Mouse (Mus musculus) hindbrain, embryonic 13.5 days (tissue): ENCODE measurements around the gene Hspa8. TPM values are rescaled to one million over a fixed set of nuclear protein-coding genes. Genes with fewer than 3 reads are reported as not detected.
"Not testable (repeated sequence)": the region's sequence is repeated elsewhere in the genome, so short reads cannot be mapped to it uniquely, and the experiment has no call there.

Experiments used
- ATAC-seq: fragments of 200-750 bp; cut with Nextera tagmentation; 2 replicates; pipeline ENCODE4 v1.8.0; 2017; ENCODE audit warnings: moderate TSS enrichment; ENCODE audit not compliant: low FRiP score
- H3K27ac ChIP-seq: fragments of 300-500 bp; sonication (generic); 2 replicates; pipeline ENCODE4 v1.5.1; 2015; ENCODE audit warnings: inconsistent platforms, mild to moderate bottlenecking, moderate library complexity
- H3K27me3 ChIP-seq: fragments of 300-500 bp; sonication (generic); 2 replicates; pipeline ENCODE4 v1.6.1; 2015; ENCODE audit warnings: mild to moderate bottlenecking, inconsistent platforms
- H3K36me3 ChIP-seq: fragments of 300-500 bp; sonication (generic); 2 replicates; pipeline ENCODE4 v1.6.1; 2015; ENCODE audit warnings: mild to moderate bottlenecking, inconsistent platforms
- H3K4me1 ChIP-seq: fragments of 300-500 bp; sonication (generic); replicated peaks from 2 replicates; pipeline ENCODE4 v1.6.1; 2015; ENCODE audit warnings: inconsistent platforms
- H3K4me2 ChIP-seq: fragments of 300-500 bp; sonication (generic); 2 replicates; pipeline ENCODE4 v1.6.1; 2015; ENCODE audit warnings: inconsistent platforms, mild to moderate bottlenecking, moderate library complexity
- H3K4me3 ChIP-seq: fragments of 300-500 bp; sonication (generic); 2 replicates; pipeline ENCODE4 v1.5.1; 2015; ENCODE audit warnings: mild to moderate bottlenecking, inconsistent platforms
- H3K9ac ChIP-seq: fragments of 300-500 bp; sonication (generic); 2 replicates; pipeline ENCODE4 v1.6.1; 2015; ENCODE audit warnings: mild to moderate bottlenecking, inconsistent platforms
- H3K9me3 ChIP-seq: fragments of 300-500 bp; sonication (generic); 2 replicates; pipeline ENCODE4 v1.6.1; 2016; ENCODE audit warnings: inconsistent platforms
- WGBS: fragments of 180-500 bp; shearing (Covaris S2); methylation state at CpG from one replicate; pipeline ENCODE4 v1.1.7; 2015; 5-methylcytosine and 5-hydroxymethylcytosine counted together
- polyA plus RNA-seq: library from polyadenylated mRNA; unstranded; fragments of >200 nt; fragmentation: Nextera tagmentation; extraction: Ambion mirVana; gene quantifications from 2 replicates; pipeline ENCODE4 v1.2.1, GENCODE M21; 2015

The Hspa8 gene
- polyA plus RNA-seq = 2,762 and 2,865 TPM in 2 replicates

DNA sequence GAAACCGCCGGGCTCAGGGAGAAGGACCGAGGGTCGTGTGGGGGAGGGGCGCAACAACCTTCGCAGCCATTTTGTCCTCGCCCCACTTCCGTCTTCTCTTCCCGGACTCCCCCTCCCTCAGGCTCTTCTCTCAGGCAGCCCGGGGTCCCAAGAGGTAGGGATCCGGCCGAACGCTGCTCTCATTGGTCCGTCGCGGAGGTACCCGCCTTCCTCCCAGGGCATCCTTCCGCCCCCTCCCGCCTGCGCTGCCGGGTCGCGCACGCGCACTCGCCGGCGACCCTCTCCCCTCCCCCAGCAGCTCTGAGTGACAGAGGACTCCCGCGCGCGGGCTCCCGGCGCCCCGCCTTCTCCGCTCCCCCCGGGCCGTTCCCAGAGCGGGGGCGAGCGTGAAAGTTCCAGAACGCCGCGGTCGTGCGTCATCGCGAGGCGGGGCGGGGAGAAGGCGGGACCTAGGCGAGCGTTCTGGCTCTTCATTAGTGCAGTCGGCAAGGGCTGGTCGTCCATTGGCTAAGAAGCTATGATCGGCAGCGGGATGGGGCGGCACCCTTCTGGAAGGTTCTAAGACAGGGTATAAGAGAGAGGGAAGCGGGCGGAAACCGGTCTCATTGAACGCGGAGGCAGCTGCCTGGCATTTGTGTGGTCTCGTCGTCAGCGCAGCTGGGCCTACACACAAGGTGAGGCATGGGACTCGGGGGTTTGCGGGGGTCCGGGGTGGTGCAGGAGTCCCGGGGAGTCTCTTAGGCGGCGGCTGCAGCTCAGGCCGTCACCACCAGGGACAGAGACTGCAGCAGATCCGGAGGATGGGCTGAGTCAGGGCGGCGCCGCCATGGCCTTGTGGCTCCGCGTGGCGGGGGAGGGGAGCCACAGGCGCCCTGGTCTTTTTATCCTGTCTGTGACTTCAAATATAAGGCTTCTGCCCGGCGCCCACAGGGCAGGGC, at the start of gene Hspa8:
Gene Hspa8 (plus strand): TSS at position 310 of the 938 bp plus-strand sequence.
- Histone ChIP-seq H3K4me1 (peaks cover 41% of the 10 kb centered on the region), H3K27ac (peak within 1 kb of the TSS; percentile 99), H3K27me3 (no peaks in the 10 kb centered on the region), H3K36me3 (peaks cover 30% of the 10 kb centered on the region), H3K9ac (peak within 1 kb of the TSS; percentile 100), H3K9me3 (no peaks in the 10 kb centered on the region), H3K4me2 (peak within 1 kb of the TSS; percentile 83), H3K4me3 (peak within 1 kb of the TSS; percentile 97)
- peak; percentile 97 for ATAC-seq
- under 1% methylated on average over 74 of the region's 83 CpGs for WGBS

DNA sequence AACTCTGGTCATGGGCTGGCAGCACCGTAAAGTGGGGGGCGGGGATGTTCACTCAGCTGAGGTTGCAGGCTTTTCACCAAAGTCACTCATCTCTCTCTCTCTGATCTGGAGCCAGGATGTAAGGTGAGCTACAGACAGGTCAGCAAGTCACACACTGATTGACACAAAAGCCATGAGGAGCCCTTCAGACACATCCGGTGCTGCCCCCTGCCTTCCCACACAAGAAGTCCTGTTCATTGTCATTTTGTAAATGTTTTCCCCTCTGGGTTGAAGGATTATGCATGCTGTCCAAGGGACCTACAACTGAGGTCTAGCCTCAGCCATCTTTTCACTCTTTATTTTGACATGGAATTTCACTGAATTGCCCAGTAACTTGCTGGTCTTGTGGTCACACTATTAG, 49.0 kb upstream of the Hspa8 start:
- no peaks in the 10 kb centered on the region for H3K9me3 ChIP-seq
- H3K4me3 ChIP-seq = no peak overlapping the region
- peaks cover 23% of the 10 kb centered on the region for H3K4me1 ChIP-seq
- H3K27ac ChIP-seq = no peak overlapping the region
- H3K27me3 ChIP-seq = no peaks in the 10 kb centered on the region
- H3K4me2 ChIP-seq = no peak overlapping the region
- WGBS = 59% methylated on average over 3 of the region's 3 CpGs
- no peak overlapping the region for H3K9ac ChIP-seq
- no peaks in the 10 kb centered on the region for H3K36me3 ChIP-seq
- ATAC-seq = no peak

DNA sequence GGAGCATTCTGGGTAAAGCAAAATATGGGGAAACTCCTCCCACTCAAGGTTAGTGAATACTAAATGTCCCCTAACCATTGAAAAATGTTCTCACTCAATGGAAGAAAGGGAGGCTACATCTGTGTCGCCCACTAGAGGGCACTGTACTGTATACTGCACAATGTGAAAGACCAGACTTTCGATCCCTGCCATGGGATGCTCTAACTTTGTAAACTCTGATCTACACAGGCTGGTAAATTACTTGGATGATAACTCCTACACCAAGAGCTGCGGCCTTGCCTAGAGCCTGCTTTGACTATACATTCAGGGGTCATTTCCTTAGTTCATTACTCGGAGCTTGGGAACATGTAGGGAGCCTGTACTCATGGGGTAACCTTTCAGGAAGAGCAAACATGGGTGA, 44.4 kb upstream of the Hspa8 start:
- Histone ChIP-seq H3K9me3 (no peaks in the 10 kb centered on the region), H3K36me3 (peaks cover 2% of the 10 kb centered on the region), H3K9ac (no peak overlapping the region), H3K4me1 (peaks cover 18% of the 10 kb centered on the region), H3K27ac (no peak overlapping the region), H3K27me3 (no peaks in the 10 kb centered on the region), H3K4me2 (no peak overlapping the region), H3K4me3 (no peak overlapping the region)
- no peak for ATAC-seq
- 24% methylated on average over 4 of the region's 4 CpGs for WGBS

DNA sequence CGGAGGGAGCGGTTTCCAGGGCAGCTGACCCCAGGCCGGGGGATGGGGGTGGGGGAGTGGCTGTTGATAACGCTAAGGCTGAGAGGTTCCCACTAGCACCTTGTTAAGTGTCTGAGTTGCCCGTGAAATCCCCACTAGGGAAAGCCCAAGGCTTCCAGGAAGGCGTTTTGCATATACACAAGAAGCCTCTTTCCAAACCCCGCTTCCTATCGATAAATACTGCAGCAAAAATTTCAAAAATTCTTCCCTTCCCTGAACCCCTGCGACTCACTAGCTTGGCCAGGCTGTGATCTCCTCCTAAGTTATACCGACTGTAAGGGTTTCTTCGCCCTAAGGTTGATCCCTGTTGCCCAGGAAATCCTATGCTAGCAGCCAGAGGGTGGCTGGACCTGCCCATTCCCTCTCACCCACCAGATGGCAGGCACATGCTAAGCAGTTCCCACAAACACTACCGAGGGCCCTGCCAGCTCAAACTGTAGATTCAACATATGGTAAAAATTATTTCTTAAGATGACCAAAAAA, 43.6 kb upstream of the Hspa8 start:
- Histone ChIP-seq H3K4me3 (peak overlapping the region; percentile 30), H3K27me3 (no peaks in the 10 kb centered on the region), H3K36me3 (peaks cover 10% of the 10 kb centered on the region), H3K4me2 (peak overlapping the region; percentile 52), H3K4me1 (peaks cover 18% of the 10 kb centered on the region), H3K9me3 (no peaks in the 10 kb centered on the region), H3K27ac (peak overlapping the region; percentile 84), H3K9ac (peak overlapping the region; percentile 53)
- 21% methylated on average over 12 of the region's 12 CpGs for WGBS
- peak; percentile 86 for ATAC-seq

DNA sequence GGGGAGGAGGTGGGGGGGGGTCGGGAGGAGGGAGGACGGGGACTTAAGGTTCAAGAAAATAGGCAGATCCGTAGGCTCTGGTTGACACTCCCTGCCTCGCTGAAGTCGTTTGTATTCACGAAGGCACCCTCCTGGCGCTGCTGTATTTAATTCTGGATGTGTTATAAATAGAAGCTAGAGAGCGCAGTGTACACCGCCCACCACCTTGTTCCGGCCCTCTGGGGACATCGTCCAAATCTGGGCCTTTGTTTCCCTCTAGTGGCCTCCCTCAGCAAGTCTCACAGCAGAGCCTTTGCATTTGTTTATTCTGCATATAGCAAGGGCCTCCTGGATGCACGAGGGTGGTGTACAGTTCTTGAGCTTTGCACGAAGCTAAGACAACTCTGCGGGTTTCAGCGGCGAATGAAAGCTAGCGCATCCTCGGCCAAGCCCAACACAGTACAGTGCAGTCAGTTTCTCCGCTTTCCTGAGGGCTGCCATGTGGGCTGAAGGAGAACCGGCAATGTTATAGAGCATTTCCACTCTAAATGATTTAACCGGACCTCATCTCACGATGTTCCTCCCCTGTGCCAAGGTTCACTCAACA, 43.0 kb upstream of the Hspa8 start:
- Histone ChIP-seq H3K36me3 (peaks cover 10% of the 10 kb centered on the region), H3K4me1 (peaks cover 18% of the 10 kb centered on the region), H3K4me2 (peak overlapping the region; percentile 52), H3K27me3 (no peaks in the 10 kb centered on the region), H3K9me3 (no peaks in the 10 kb centered on the region), H3K27ac (peak overlapping the region; percentile 84), H3K4me3 (peak overlapping the region; percentile 30), H3K9ac (peak overlapping the region; percentile 53)
- WGBS = 10% methylated on average over 21 of the region's 22 CpGs
- peak; percentile 95 for ATAC-seq

DNA sequence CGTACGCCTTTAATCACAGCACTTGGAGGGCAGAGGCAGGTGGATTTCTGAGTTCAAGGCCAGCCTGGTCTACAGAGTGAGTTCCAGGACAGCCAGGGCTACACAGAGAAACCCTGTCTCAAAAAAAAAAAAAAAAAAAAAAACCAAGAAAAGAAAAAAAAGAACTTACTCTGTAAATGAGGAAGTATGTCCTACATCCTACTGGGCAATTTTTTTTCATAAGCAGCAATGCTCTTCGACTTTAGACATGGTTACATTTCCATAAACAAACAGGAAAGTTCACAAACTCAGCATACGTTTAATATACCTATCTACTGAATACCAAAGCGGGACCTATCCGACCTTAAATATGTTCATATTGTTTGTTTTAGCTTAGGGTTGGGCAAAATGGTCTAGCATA, 38.4 kb upstream of the Hspa8 start:
- peaks cover 34% of the 10 kb centered on the region for H3K36me3 ChIP-seq
- no peak overlapping the region for H3K9ac ChIP-seq
- H3K27ac ChIP-seq = no peak overlapping the region
- no peak overlapping the region for H3K4me2 ChIP-seq
- no peaks in the 10 kb centered on the region for H3K27me3 ChIP-seq
- no peak overlapping the region for H3K4me3 ChIP-seq
- WGBS = 91% methylated on average over 6 of the region's 6 CpGs
- no peaks in the 10 kb centered on the region for H3K9me3 ChIP-seq
- peaks cover 7% of the 10 kb centered on the region for H3K4me1 ChIP-seq
- ATAC-seq = no peak

DNA sequence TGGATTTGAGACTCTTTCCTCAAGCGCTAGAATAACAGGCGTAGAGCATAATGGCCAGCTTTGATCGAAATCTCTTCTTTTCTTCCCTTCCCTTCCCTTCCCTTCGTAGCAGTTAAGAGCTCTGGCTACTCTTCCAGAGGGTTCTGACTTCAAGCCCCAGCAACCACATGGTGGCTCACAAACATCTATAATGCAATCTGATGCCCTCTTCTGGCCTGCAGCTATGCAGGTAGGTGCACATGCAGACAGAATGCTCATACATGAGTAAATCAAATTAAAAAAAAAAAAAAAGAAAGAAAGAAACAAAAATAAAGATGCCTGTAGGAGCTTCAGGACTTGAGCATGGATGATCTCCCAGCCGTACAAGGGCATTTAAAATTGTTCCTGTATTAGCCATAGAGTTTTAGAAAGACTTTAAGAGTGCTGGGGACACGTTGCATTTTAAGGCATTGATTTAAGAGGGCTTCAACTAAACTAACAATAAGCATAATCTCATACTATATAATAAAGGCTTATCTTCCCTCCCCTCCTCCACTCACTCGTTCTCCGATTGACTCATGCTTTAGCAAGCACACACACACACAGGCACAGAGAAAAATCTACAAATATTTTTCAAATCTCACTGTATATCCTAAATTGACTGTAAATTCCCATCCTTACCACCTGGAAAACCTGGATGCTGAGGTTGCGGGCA, 35.8 kb upstream of the Hspa8 start:
- Histone ChIP-seq H3K27ac (no peak overlapping the region), H3K4me3 (no peak overlapping the region), H3K4me1 (0 out of 2 replicates have a peak, but pooled peaks cover under 1% of the 10 kb centered on the region), H3K27me3 (no peaks in the 10 kb centered on the region), H3K4me2 (no peak overlapping the region), H3K36me3 (peaks cover 34% of the 10 kb centered on the region), H3K9me3 (no peaks in the 10 kb centered on the region), H3K9ac (no peak overlapping the region)
- ATAC-seq = no peak
- WGBS = 84% methylated on average over 8 of the region's 9 CpGs

DNA sequence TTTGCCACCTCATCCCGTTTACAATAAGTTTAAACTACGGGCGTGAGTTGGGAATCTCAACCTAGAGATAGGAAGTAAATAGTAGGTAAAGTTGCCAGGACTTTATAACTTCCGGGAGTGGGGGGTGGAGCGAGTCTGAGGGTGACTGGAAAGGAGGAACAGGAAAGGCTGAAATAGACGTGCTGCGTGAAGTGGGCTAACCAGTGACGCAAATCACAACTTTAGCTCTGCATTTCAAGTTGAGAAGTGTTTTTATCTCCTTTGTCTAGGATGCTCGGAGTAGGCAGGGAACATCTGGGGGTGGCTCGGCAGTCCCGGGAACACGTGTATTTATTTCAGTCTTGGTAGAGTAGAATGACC, 35.2 kb upstream of the Hspa8 start:
- Histone ChIP-seq H3K27ac (no peak overlapping the region), H3K27me3 (no peaks in the 10 kb centered on the region), H3K9ac (no peak overlapping the region), H3K4me1 (0 out of 2 replicates have a peak, but pooled peaks cover 3% of the 10 kb centered on the region), H3K36me3 (peaks cover 34% of the 10 kb centered on the region), H3K4me2 (no peak overlapping the region), H3K4me3 (no peak overlapping the region), H3K9me3 (no peaks in the 10 kb centered on the region)
- 80% methylated on average over 12 of the region's 12 CpGs for WGBS
- ATAC-seq = no peak

DNA sequence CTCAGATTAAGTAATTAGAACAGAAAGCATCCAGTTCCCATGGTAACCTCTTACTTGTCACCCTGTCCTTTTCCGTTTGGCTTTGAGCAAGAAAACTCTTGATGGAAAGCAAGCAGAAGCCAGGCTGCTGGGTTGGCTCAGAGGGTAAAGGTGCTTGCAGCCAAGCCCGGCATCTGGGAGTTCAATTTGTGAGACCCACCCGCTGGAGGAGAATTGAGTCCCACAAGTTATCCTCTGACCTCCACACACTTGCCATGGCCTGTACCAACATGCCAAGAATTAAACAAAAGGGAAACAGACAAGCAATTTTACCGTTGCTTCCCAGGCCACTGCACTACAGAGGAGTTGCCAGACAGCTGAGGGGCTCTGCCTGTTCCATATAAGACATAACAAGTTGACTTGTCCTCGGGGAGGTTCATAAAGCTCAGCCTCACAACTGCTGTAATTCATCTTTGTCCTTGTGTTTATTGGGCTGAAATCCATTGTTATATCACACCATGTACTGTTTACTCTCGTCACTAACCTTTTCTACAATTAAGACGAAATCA, 34.7 kb upstream of the Hspa8 start:
- Histone ChIP-seq H3K36me3 (peaks cover 34% of the 10 kb centered on the region), H3K4me1 (0 out of 2 replicates have a peak, but pooled peaks cover 3% of the 10 kb centered on the region), H3K27me3 (no peaks in the 10 kb centered on the region), H3K9ac (no peak overlapping the region), H3K27ac (no peak overlapping the region), H3K9me3 (no peaks in the 10 kb centered on the region), H3K4me3 (no peak overlapping the region), H3K4me2 (no peak overlapping the region)
- 62% methylated on average over 7 of the region's 7 CpGs for WGBS
- ATAC-seq = no peak

DNA sequence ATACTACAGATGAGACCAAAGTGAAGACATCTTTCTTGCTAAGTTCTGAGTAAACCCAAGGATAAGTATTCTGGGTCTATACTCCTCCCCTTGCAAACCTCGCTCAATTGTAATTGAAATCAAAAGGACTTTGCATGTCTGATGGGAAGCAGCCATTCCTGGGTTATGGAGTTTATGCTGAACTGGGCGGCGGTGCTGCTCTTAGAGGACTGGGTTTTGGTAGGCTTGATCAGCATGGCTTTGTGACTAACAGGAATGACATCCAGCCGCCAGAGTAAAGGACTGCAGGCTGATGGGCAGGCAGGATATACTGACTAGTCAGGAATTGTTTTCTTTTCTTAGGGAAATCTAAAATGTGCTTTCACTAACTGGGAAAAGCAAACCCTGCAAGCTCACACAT, 32.8 kb upstream of the Hspa8 start:
- no peak overlapping the region for H3K9ac ChIP-seq
- no peak overlapping the region for H3K4me2 ChIP-seq
- H3K4me1 ChIP-seq = 0 out of 2 replicates have a peak, but pooled peaks cover 3% of the 10 kb centered on the region
- H3K27ac ChIP-seq = no peak overlapping the region
- H3K36me3 ChIP-seq = peaks cover 29% of the 10 kb centered on the region
- H3K4me3 ChIP-seq = no peak overlapping the region
- WGBS = 91% methylated on average over 4 of the region's 4 CpGs
- H3K9me3 ChIP-seq = no peaks in the 10 kb centered on the region
- H3K27me3 ChIP-seq = no peaks in the 10 kb centered on the region
- ATAC-seq = no peak

DNA sequence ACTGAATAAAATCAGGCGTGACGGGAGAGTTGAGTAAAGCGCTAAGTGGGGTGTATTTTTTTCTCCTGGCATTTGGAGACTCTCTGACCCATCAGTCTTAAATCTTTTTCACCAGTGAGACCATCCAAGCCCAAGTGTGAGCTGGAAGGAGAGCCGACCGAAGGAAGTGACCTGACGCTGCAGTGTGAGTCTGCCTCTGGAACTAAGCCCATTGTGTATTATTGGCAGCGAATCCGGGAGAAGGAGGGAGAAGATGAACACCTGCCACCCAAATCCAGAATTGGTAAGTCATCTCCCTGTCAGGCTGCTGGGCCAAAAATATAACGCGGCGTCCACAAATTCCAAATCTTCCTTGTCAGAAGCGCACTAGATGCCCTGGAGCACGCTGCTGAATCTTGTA, 28.5 kb upstream of the Hspa8 start:
- peaks cover 28% of the 10 kb centered on the region for H3K36me3 ChIP-seq
- H3K4me1 ChIP-seq = 0 out of 2 replicates have a peak, but pooled peaks cover 3% of the 10 kb centered on the region
- H3K4me2 ChIP-seq = no peak overlapping the region
- no peak overlapping the region for H3K4me3 ChIP-seq
- no peak for ATAC-seq
- H3K27me3 ChIP-seq = no peaks in the 10 kb centered on the region
- 73% methylated on average over 13 of the region's 13 CpGs for WGBS
- H3K9me3 ChIP-seq = no peaks in the 10 kb centered on the region
- H3K9ac ChIP-seq = no peak overlapping the region
- H3K27ac ChIP-seq = no peak overlapping the region

DNA sequence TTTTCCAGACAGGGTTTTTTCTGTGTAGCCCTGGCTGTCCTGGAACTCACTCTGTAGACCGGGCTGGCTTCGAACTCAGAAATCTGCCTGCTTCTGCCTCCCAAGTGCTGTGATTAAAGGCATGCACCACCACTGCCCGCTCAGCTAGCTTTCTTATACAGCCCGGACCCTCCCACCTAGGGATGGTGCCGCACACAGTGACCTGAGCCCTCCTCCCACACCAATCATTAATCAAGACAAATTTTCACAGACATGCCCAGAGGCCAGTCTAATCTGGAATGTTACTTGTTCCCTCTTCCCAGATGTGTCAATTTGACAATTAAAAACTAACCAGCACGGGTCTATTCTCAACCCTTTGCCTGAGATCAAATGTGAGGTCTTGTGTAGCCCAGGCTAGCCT, 27.6 kb upstream of the Hspa8 start:
- not testable (repeated sequence) for H3K27me3 ChIP-seq, ATAC-seq, H3K4me1 ChIP-seq, H3K9ac ChIP-seq, H3K4me2 ChIP-seq, H3K9me3 ChIP-seq, H3K4me3 ChIP-seq, H3K27ac ChIP-seq
- peaks cover 28% of the 10 kb centered on the region for H3K36me3 ChIP-seq
- 85% methylated on average over 6 of the region's 6 CpGs for WGBS
